Mouse (Mus musculus): Measurements from ENCODE around the gene Chat. TPM values are rescaled to one million over a fixed set of nuclear protein-coding genes. Genes with fewer than 3 reads are reported as not detected.

Gene Chat
- polyA plus RNA-seq, 1 experiment from 2014 or later, result 0.08 TPM

- Histone ChIP-seq H3K27ac (ENCODE audit: low read depth, low read length) (no peak overlapping the region), H3K9me3 (ENCODE audit: control insufficient read depth, low read length) (no peaks in the 10 kb centered on the region), H3K4me3 (ENCODE audit: low read length) (peak overlapping the region; percentile 36; the same call in 1 of the 2 replicates), H3K4me1 (ENCODE audit: control insufficient read depth, insufficient read depth, low read length) (peaks cover 6% of the 10 kb centered on the region; the same call in 1 of the 2 replicates), H3K36me3 (ENCODE audit: control insufficient read depth, insufficient read depth, low read length) (no peaks in the 10 kb centered on the region), H3K9ac (ENCODE audit: low read depth, low read length) (no peak overlapping the region), H3K4me2 (replicated peaks; ENCODE audit: low read depth, low read length) (no peak overlapping the region; the same call in 1 of the 2 replicates), H3K27me3 (ENCODE audit: control insufficient read depth, insufficient read depth, low read length) (peaks cover 74% of the 10 kb centered on the region)
- WGBS, result 2% methylated on average over 8 of the region's 11 CpGs
- ATAC-seq (ENCODE audit: low FRiP score, low TSS enrichment), result no peak
These were observed 301 bp downstream of the Chat start for GRCm38 (mm10) chr14:32465506-32465870.

- H3K4me2 ChIP-seq (replicated peaks; ENCODE audit: low read depth, low read length), result peak within 1 kb of the TSS; percentile 50
- H3K36me3 ChIP-seq (ENCODE audit: control insufficient read depth, insufficient read depth, low read length), result no peaks in the 10 kb centered on the region
- H3K9ac ChIP-seq (ENCODE audit: low read depth, low read length), result peak within 1 kb of the TSS; percentile 23; the same call in 1 of the 2 replicates
- H3K4me3 ChIP-seq (ENCODE audit: low read length), result peak within 1 kb of the TSS; percentile 36
- no peaks in the 10 kb centered on the region for H3K9me3 ChIP-seq (ENCODE audit: control insufficient read depth, low read length)
- H3K27me3 ChIP-seq (ENCODE audit: control insufficient read depth, insufficient read depth, low read length), result peaks cover 80% of the 10 kb centered on the region
- H3K4me1 ChIP-seq (ENCODE audit: control insufficient read depth, insufficient read depth, low read length), result peaks cover 6% of the 10 kb centered on the region; the same call in 1 of the 2 replicates
- WGBS, result under 1% methylated on average over 59 of the region's 70 CpGs
- H3K27ac ChIP-seq (ENCODE audit: low read depth, low read length), result no peak within 1 kb of the TSS
- no peak for ATAC-seq (ENCODE audit: low FRiP score, low TSS enrichment)
These were observed 936 bp downstream of the Chat start, which contains the start of gene Slc18a3 for GRCm38 (mm10) chr14:32464601-32465505. TSS of gene Slc18a3 (minus strand) at chr14:32464850.

GRCm38 (mm10) chr14:32463211-32464040 is 2.4 kb downstream of the Chat start:
- no peak overlapping the region for H3K27ac ChIP-seq (ENCODE audit: low read depth, low read length)
- no peaks in the 10 kb centered on the region for H3K36me3 ChIP-seq (ENCODE audit: control insufficient read depth, insufficient read depth, low read length)
- no peak overlapping the region for H3K4me2 ChIP-seq (replicated peaks; ENCODE audit: low read depth, low read length)
- H3K9ac ChIP-seq (ENCODE audit: low read depth, low read length), result no peak overlapping the region
- H3K9me3 ChIP-seq (ENCODE audit: control insufficient read depth, low read length), result no peaks in the 10 kb centered on the region
- H3K27me3 ChIP-seq (ENCODE audit: control insufficient read depth, insufficient read depth, low read length), result peaks cover 95% of the 10 kb centered on the region
- 4% methylated on average over 74 of the region's 74 CpGs for WGBS
- no peak for ATAC-seq (ENCODE audit: low FRiP score, low TSS enrichment)
- H3K4me1 ChIP-seq (ENCODE audit: control insufficient read depth, insufficient read depth, low read length), result peaks cover 6% of the 10 kb centered on the region; the same call in 1 of the 2 replicates
- no peak overlapping the region for H3K4me3 ChIP-seq (ENCODE audit: low read length)

GRCm38 (mm10) chr14:32452552-32452951 is 13.2 kb downstream of the Chat start:
- no peak for ATAC-seq (ENCODE audit: low FRiP score, low TSS enrichment)
- no peak overlapping the region for H3K27ac ChIP-seq (ENCODE audit: low read depth, low read length)
- no peak overlapping the region for H3K4me2 ChIP-seq (replicated peaks; ENCODE audit: low read depth, low read length)
- H3K27me3 ChIP-seq (ENCODE audit: control insufficient read depth, insufficient read depth, low read length), result peaks cover 5% of the 10 kb centered on the region; the same call in 1 of the 2 replicates
- no peaks in the 10 kb centered on the region for H3K4me1 ChIP-seq (ENCODE audit: control insufficient read depth, insufficient read depth, low read length)
- H3K9me3 ChIP-seq (ENCODE audit: control insufficient read depth, low read length), result no peaks in the 10 kb centered on the region
- no peak overlapping the region for H3K9ac ChIP-seq (ENCODE audit: low read depth, low read length)
- WGBS, result 7% methylated on average over 4 of the region's 4 CpGs
- H3K4me3 ChIP-seq (ENCODE audit: low read length), result no peak overlapping the region
- H3K36me3 ChIP-seq (ENCODE audit: control insufficient read depth, insufficient read depth, low read length), result no peaks in the 10 kb centered on the region

GRCm38 (mm10) chr14:32446989-32447388 is 18.8 kb downstream of the Chat start:
- Histone ChIP-seq H3K4me1 (ENCODE audit: control insufficient read depth, insufficient read depth, low read length) (no peaks in the 10 kb centered on the region), H3K9ac (ENCODE audit: low read depth, low read length) (no peak overlapping the region), H3K27me3 (ENCODE audit: control insufficient read depth, insufficient read depth, low read length) (no peaks in the 10 kb centered on the region), H3K4me3 (ENCODE audit: low read length) (no peak overlapping the region), H3K9me3 (ENCODE audit: control insufficient read depth, low read length) (no peaks in the 10 kb centered on the region), H3K36me3 (ENCODE audit: control insufficient read depth, insufficient read depth, low read length) (no peaks in the 10 kb centered on the region), H3K27ac (ENCODE audit: low read depth, low read length) (no peak overlapping the region), H3K4me2 (replicated peaks; ENCODE audit: low read depth, low read length) (no peak overlapping the region)
- WGBS, result 85% methylated on average over 6 of the region's 6 CpGs
- ATAC-seq (ENCODE audit: low FRiP score, low TSS enrichment), result no peak

GRCm38 (mm10) chr14:32443446-32443845 is 22.3 kb downstream of the Chat start:
- Histone ChIP-seq H3K4me3 (ENCODE audit: low read length) (no peak overlapping the region), H3K9ac (ENCODE audit: low read depth, low read length) (no peak overlapping the region), H3K36me3 (ENCODE audit: control insufficient read depth, insufficient read depth, low read length) (no peaks in the 10 kb centered on the region), H3K9me3 (ENCODE audit: control insufficient read depth, low read length) (no peaks in the 10 kb centered on the region), H3K27ac (ENCODE audit: low read depth, low read length) (no peak overlapping the region), H3K27me3 (ENCODE audit: control insufficient read depth, insufficient read depth, low read length) (no peaks in the 10 kb centered on the region), H3K4me2 (replicated peaks; ENCODE audit: low read depth, low read length) (no peak overlapping the region), H3K4me1 (ENCODE audit: control insufficient read depth, insufficient read depth, low read length) (no peaks in the 10 kb centered on the region)
- 41% methylated on average over 8 of the region's 8 CpGs for WGBS
- no peak for ATAC-seq (ENCODE audit: low FRiP score, low TSS enrichment)

GRCm38 (mm10) chr14:32439744-32440143 is 26.0 kb downstream of the Chat start:
- WGBS, result 36% methylated on average over 3 of the region's 3 CpGs
- no peaks in the 10 kb centered on the region for H3K36me3 ChIP-seq (ENCODE audit: control insufficient read depth, insufficient read depth, low read length)
- no peaks in the 10 kb centered on the region for H3K9me3 ChIP-seq (ENCODE audit: control insufficient read depth, low read length)
- H3K4me1 ChIP-seq (ENCODE audit: control insufficient read depth, insufficient read depth, low read length), result no peaks in the 10 kb centered on the region
- no peak overlapping the region for H3K4me2 ChIP-seq (replicated peaks; ENCODE audit: low read depth, low read length)
- no peaks in the 10 kb centered on the region for H3K27me3 ChIP-seq (ENCODE audit: control insufficient read depth, insufficient read depth, low read length)
- no peak overlapping the region for H3K9ac ChIP-seq (ENCODE audit: low read depth, low read length)
- H3K27ac ChIP-seq (ENCODE audit: low read depth, low read length), result no peak overlapping the region
- no peak overlapping the region for H3K4me3 ChIP-seq (ENCODE audit: low read length)
- no peak for ATAC-seq (ENCODE audit: low FRiP score, low TSS enrichment)

- H3K27me3 ChIP-seq (ENCODE audit: control insufficient read depth, insufficient read depth, low read length), result no peaks in the 10 kb centered on the region
- no peak for ATAC-seq (ENCODE audit: low FRiP score, low TSS enrichment)
- H3K4me2 ChIP-seq (replicated peaks; ENCODE audit: low read depth, low read length), result no peak overlapping the region
- WGBS, result 76% methylated on average over 5 of the region's 5 CpGs
- H3K27ac ChIP-seq (ENCODE audit: low read depth, low read length), result no peak overlapping the region
- no peak overlapping the region for H3K4me3 ChIP-seq (ENCODE audit: low read length)
- H3K4me1 ChIP-seq (ENCODE audit: control insufficient read depth, insufficient read depth, low read length), result no peaks in the 10 kb centered on the region
- H3K9ac ChIP-seq (ENCODE audit: low read depth, low read length), result no peak overlapping the region
- H3K36me3 ChIP-seq (ENCODE audit: control insufficient read depth, insufficient read depth, low read length), result no peaks in the 10 kb centered on the region
- H3K9me3 ChIP-seq (ENCODE audit: control insufficient read depth, low read length), result no peaks in the 10 kb centered on the region
These were observed 26.5 kb downstream of the Chat start for GRCm38 (mm10) chr14:32439316-32439715.
